Mouse (Mus musculus) 416B (cell line): ENCODE measurements around the gene C130074G19Rik.

Experiments used
- DNase-seq: peaks from one replicate; pipeline ENCODE4 v3.0.0; 2011; ENCODE audit warnings: low read depth

Gene C130074G19Rik

DNA sequence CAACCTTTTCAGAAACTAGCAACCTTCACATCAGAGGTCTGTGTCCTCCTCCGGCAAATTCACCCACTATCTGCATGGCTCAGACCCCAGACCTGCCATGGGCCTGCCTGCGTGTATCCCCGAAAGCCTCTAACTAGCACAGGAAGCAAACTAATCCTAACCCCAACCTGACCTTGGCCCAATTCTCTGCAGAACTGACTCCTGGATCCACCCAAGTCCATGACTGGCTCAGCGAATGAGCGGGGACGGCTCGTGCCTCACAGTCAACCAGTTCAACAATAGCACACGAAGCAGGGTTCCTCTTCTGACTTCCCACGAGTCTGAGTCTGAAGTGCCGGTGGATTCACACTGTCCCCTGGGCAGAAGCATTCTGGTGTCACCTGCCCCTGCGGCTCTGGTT lies 9.1 kb downstream of the C130074G19Rik start:
- DNase-seq: no peak

DNA sequence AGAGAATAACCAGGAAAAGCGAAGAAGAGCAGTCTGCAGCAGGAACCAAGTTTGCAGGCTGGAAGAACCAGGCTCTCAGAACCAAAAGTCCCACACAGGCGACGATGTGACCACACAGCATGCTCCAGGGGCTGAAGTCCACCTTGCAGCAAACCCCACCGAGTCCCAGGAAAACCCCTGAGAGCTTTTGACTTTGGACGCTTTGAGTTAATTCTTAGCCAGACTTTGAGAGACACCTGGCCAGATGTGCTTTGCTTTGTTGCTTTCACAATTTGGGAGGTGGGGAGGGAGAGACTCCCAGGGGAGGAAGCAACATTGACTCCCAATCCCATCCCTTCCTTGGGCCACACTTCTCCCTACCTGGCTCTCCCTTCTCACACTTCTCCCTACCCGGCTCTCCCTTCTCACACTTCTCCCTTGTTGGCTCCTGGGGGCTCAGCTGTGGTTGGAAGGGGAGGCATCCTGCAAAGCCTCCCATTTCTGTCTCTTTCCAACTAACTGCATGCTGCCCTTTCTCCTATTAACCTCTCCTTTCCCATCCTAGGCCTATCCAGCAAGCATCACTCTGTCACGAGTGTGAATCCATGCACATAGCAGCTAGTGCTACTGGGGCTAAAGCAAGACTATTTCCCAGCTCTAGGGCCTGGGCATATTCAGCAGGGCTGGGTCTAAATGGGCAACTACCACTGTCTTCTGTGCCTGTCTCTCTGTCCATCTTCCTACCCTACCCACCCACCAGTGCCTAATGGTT lies 10.8 kb downstream of the C130074G19Rik start:
- no peak for DNase-seq

GRCm38 (mm10) chr1:184871506-184871905 lies 11.5 kb downstream of the C130074G19Rik start:
- no peak for DNase-seq

DNA sequence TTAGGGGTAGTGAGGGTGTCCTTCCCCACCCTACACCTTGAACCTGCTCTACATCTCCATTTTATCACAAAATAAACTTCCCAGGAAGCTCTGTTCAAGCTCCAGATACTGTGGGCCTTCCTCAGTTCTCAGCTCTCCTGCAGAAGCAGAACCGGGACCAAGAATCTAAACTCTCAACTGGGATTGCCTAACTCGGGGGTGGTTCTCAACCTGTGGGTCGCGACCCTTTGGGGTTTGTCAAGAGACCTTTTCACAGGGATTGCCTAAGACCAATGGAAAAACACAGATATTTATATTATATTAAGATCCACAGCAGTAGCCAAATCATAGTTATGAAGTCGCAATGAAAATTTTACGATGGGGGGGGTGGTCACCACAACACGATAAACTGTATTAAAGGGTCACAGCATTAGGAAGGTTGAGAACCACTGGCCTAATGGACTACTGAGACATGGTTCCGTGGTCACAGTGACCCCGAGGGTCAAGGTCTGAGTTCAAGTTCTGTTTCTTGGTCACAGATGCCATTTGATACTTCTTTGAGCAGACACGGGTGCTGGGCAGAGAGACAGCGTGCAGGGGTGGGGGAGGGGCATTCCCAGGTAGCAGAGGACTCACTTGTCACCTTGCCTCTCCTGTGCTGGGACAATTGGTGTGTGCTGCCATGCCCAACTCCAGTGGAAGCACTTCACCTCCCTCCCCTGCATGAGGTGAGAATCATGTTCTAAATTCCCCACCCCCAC lies 12.2 kb downstream of the C130074G19Rik start:
- DNase-seq: no peak

DNA sequence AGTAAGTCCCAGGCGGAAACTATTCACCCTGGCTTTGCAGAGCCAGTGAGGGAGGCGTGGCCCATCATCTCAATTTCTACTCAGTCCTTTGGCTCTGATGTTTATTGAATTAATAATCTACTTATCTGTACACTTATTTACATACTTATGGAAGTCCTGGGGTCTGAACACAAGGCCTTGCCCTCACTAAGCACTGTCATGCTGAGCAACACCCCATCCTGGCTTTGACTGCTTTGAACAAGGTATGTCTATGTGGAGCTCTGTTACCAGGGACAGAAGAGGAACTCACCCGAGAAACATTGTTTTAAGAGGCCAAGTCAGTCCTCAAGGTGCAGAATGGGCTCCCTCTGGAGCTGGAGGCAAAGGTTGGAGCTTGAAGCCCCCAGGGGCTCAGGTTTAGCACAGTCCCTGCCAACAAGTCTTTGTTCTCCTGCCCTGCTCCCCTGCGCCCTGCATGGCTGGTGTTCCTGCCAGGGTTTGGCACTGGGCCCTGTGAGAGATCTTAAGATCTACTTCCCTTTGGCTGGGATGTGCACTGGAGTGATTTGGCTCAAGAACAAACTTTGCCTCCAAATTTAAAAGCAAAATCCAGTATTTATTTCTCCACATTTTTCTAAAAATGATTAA lies 13.0 kb downstream of the C130074G19Rik start:
- DNase-seq: no peak

DNA sequence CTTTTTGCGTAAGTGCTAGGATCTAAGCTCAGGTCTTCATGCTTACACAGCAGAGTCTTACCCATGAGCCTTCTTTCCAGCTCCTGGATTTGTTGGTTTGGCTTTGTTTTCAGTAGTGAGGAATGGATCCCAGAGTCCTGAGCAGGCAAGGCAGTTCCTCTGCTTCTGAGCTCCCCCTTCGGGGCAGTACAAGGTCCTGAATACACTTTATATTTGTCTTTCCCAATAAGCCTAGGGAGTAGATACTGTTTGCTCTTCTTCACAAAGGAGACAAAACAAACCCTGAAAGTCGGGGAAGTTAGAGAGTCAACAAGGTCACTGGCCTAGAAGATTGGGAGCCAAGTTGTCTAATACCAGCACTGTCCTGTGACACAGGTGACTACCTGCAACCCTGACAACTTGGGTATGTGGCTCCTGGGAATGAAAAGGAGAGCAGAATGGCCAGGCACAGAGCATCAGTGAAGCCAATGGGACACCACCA lies 15.3 kb downstream of the C130074G19Rik start:
- no peak for DNase-seq

GRCm38 (mm10) chr1:184864381-184864801 lies 18.6 kb downstream of the C130074G19Rik start:
- no peak for DNase-seq

- DNase-seq: no peak
Observed at GRCm38 (mm10) chr1:184862636-184863035, 20.4 kb downstream of the C130074G19Rik start.

DNA sequence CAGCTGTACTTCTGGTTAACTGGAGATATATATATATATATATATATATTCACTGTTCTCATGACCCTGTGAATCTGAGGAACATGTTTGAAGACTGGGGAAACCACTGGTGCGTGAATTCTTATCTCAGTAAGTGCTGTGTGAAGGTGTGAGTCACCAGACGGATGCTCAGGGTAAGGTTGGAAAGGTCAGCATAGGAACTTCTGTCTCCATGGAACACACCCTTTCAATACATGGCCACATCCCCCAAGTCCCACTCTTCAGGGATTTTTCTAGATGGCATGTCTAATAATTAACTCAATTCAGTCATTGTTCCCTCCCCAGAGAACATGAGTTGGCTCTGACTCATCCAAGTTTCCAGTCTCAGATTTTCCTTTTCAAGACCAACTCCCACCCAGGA lies 21.5 kb downstream of the C130074G19Rik start:
- DNase-seq: no peak

DNA sequence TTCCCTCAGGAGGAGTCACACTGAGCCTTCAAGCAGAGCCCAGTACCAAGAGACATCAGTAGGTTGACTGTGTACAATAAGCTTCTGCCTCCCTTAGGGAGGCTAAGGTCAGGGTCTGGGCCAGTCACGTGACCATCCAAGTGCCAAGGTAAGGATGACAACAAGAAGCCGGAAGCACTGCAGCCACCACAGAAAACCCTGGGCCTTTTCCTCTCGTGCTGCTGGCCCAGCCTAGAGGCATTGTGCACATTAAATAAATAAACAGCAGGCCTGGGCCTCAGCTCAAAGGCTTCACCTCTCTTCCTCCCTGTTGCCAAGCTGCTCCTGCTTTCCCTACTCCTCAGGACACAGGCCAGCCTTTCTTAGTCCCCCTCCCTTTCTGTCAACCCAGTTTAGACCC lies 22.7 kb downstream of the C130074G19Rik start:
- no peak for DNase-seq

DNA sequence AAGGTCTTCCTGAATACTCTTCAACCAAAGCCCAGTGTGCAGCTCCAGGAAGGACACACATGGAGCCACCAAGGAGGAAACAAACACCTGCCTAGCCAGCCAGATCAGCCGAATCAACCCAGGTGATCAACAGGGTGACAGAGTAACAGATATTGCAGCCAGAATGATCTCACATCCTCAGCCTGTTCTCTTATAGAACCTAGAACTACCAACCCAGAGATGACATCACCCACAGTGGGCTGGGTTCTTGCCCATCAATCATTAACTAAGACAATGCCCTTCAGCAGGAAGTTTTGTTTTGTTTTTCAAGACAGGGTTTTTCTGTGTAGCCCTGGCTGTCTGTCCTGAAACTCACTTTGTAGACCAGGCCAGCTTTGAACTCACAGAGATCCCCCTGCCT lies 24.8 kb downstream of the C130074G19Rik start:
- no peak for DNase-seq

- DNase-seq: no peak
Observed at GRCm38 (mm10) chr1:184857216-184857615, 25.8 kb downstream of the C130074G19Rik start.

GRCm38 (mm10) chr1:184853922-184854321 lies 29.1 kb downstream of the C130074G19Rik start:
- peak; percentile 53 for DNase-seq

- DNase-seq: peak; percentile 76
Observed at GRCm38 (mm10) chr1:184853339-184853738, 29.7 kb downstream of the C130074G19Rik start.

DNA sequence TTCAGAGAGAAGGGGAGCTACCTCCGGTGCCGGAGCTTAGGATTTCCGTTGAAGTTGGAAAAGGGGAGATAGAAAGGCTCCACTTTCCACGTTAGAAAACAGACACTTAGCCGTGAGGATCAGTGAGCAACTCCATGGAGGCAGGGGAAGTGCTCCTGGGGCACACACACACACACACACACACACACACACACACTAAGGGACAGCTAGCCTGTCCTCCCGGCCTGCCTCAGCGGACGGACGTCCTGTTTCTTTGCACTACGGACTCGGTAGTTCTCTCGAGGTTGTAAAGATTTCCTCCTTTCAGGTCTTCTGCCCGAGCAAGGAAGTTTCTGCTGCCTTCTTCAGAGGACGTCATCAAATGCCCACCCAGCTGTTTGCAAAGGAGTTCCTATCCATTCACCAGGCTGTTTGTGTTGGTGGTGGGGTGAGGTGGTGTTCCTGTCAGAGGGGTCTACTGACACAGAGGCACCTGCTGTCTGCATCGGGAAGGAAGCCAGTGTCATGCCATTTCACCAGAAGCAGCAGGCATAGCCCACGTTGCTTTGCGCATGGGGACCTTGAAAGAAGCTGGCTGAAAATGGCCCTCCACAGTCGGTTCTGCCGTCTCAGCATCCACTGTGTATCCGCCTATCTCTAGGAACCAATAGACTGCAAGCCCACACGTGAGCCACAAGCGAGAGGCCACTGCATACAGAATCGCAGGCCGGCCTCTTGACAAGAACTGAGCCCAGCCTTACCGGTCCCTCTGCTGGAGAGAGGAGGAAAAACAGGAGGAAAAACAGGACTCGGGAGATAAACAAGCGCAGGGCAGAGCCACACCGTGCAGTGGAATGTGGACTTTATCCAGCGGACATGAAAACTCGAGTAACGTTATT lies 31.0 kb downstream of the C130074G19Rik start:
- DNase-seq: peak; percentile 89

DNA sequence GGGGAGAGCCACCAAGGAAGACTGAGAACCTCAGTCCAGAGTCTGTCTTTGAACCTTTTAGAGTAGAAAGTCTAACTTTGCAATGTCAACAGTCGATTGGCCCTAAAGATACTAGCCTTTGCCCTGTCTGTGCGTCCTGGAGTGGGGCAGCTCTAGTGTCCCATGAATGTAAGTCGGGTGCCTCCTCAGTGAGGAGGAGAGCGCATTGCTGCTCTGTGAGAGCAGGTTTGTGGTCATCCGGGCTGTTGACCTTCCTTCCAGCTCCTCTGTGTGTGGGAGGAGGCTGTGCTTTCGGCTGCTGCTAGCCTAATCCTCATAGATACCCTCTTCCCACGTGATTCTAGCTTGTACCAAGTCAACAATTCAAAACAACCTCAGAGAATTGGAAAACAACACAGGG lies 31.9 kb downstream of the C130074G19Rik start:
- DNase-seq: no peak

DNA sequence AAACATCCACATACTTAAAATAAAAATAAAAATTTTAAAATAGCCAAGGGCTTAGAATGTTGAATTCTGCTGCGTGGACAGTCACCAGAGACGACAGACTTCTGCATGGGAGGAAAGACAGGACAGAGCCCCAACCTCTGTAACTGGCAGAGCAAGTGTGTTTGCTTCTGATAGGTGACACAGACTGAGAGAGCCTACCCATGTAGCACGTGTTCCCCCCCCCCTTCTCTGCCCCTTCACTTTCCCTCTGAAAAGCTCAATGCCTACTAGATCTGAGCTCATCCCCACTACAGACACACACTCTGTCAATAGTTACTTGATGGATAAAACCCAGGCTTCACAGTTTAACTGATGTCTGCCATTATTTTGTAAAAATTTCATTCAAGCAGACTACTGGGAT lies 36.0 kb downstream of the C130074G19Rik start:
- DNase-seq: no peak

DNA sequence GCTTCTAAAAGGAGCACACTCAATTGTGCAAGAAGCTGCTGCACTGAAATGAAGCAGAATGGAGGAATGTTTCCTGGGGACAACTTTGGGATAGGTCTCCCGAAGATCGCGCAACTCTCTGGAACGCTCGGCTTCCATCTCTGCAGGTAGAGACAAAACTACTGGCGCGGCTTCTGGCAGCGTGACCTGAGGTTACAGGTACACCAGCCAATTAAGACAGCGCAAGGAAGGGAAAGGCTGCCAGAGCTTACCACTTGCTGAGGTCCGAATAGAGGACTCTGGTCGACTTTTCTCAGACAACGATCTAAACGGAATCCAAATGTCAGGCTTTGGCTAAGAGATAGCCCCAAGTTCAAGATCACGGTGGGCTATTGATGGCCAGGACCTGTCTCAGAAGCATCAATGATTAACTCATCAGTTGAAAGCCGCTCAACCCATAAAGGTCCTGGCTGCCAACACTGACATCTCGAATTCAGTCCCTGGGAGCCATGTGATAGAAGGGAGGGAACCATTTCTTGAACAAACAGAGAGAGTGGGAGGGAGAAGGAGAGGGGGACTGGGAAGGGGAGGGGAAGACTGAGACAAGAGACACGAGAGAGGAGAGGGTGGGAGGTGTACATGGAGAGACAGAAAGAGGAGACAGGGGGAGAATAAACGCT lies 36.8 kb downstream of the C130074G19Rik start, which contains the start of gene Marc2:
TSS of gene Marc2 (minus strand) at position 360 of the 659 bp plus-strand sequence.
- no peak for DNase-seq

DNA sequence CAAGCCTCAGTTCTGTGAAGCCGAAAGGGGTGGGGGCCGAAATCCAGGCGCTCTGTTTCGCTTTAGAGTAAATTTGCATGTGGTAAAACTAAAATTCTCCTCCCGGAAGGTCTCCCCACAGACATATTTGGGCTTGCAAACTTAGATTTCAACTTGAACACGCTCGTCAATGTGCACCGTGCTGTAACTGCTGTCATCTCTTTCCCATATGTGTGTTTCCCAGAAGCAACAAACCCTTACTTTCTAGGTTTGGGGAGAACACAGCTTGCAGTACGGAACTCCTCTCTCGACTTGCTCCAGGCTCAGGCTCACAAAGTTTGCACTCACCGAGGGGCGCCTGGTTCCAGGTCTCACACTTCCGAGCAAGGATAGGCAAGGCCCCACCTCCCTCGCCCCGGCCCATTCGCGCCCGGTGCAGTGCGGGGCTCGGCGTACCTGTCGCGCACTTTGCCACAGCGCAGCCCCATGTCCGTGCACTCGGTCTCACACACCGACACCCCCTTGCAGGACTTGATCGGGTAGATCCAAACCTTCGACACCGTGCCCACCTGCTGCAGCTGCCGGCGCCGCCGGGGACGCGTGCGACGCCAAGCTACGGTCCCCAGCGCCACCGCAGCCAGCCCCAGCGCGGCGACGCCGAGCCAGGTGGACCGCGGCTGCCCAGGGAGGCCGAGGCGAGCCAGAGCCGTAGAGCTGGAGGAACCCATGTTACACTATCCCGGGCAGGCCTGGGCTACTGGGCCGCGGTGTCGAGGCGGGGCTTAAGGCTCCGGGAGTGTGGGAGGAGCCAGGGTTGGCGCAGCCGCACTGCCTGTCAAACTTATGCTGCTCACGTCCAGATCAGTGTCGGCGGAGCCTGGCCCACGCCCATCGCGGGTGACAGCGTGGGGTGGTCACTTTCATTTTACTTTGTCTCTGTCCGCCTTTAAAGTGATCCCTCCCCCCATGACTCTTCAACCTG lies 37.6 kb downstream of the C130074G19Rik start:
- peak; percentile 92 for DNase-seq
